Mouse (Mus musculus) cerebellum, adult 2 months (tissue): ENCODE measurements at regions not wholly inside any gene's neighbourhood (a gene's known extent, or its start where the extent isn't known, plus 50 kb on each side); places are given as distances from the start of the nearest gene placed in this dataset.

ENCODE experiments used
- CTCF ChIP-seq: fragments of 200-500 bp; IDR thresholded peaks from 2 replicates; pipeline ENCODE4 v1.5.1; 2011; ENCODE audit warnings: low read depth, mild to moderate bottlenecking, control low read depth, low read length, moderate library complexity, borderline replicate concordance; ENCODE audit not compliant: insufficient read depth
- POLR2A ChIP-seq: fragments of 200-500 bp; IDR thresholded peaks from 2 replicates; pipeline ENCODE4 v1.6.1; 2011; ENCODE audit warnings: low read length, control low read depth, borderline replicate concordance; ENCODE audit not compliant: insufficient read depth

DNA sequence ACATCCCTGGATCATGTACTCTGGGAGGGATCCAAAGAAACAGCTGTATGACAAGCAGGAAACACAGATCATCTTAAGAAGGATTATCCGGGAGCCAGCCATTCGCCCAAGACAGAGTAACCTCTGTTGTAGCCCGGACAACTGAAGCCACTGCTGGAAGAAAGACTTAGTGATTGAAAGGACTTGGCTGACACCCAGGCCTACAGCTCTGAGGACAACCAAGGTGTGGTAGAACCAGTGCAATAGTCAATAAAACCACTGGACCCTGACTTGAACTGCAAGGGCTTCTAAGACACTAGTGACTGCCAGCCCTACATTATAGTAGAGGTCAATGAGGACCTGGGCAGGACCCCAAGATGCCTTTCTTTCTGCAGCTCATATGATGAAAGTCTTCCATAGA is 78.3 kb upstream of the Klf12 start:
- no peak for TF ChIP-seq CTCF
- no peak for TF ChIP-seq POLR2A
